Mouse (Mus musculus): ENCODE data around the gene Galk2.

- TF ChIP-seq POLR2A (IDR thresholded peaks at IDR 0.05; ENCODE audit: low read depth, low read length) (no peak), CTCF (conservative IDR thresholded peaks at IDR 0.05; ENCODE audit: insufficient read depth, insufficient read length, low read depth, low read length) (no peak)
Observed at GRCm38 (mm10) chr2:125863799-125864198, 4.9 kb downstream of the Galk2 start.

Measured in kidney, adult 2 months (tissue).